Mouse (Mus musculus): ENCODE data around the gene Prss32.
"Not testable (repeated sequence)": the region's sequence is repeated elsewhere in the genome, so short reads cannot be mapped to it uniquely, and the experiment has no call there.

Prss32 gene

DNA sequence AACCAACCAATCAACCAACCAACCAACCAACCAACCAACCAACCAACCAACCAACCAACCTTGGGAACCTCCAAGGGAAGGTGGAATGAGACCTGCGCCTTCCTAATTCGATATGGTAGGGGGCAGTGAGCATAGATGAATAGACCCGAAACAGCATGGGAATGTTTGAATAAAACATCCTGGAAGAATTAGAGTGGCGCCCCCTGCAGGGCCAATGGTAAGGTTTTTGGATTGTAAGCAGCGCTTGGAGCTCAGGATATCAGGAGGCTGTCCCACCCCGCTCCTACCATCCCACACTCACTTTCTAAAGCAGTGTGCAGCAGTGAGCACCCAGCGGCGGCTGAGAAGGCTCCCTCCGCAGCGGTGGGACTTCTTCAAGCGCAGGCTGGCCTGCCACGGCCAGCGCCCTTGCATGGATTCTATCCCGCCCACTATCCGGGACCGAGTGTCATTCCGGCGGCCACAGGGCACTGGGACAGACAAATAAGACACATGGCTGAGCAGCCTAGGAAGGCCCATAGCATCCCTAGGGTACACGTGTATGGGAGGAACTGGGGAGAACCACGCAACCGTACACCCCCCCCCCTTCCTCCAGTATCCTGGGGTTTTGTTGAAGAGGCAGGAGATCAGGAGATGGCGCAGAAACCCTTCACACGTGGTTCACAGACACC lies 379 bp upstream of the Prss32 start:
- peak; percentile 23 for DNase-seq

DNA sequence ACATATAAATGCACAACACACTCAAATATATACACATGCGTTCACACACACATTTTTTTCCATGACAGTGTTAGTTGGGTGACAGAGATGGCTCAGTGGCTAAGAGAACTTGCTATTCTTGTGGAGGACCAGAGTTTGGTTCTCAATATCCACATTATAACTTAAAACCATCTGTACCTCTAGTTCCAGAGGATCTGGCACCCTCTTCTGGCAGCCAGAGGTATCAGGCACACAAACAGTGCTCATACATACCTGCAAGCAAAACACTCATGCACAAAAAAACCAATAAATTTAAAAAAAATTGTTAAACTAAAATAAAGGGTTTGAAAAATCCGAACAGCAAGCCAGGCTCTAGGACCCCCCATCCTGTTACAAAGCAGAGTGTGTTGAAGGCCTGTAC lies 6.4 kb downstream of the Prss32 start:
- DNase-seq: no peak

DNA sequence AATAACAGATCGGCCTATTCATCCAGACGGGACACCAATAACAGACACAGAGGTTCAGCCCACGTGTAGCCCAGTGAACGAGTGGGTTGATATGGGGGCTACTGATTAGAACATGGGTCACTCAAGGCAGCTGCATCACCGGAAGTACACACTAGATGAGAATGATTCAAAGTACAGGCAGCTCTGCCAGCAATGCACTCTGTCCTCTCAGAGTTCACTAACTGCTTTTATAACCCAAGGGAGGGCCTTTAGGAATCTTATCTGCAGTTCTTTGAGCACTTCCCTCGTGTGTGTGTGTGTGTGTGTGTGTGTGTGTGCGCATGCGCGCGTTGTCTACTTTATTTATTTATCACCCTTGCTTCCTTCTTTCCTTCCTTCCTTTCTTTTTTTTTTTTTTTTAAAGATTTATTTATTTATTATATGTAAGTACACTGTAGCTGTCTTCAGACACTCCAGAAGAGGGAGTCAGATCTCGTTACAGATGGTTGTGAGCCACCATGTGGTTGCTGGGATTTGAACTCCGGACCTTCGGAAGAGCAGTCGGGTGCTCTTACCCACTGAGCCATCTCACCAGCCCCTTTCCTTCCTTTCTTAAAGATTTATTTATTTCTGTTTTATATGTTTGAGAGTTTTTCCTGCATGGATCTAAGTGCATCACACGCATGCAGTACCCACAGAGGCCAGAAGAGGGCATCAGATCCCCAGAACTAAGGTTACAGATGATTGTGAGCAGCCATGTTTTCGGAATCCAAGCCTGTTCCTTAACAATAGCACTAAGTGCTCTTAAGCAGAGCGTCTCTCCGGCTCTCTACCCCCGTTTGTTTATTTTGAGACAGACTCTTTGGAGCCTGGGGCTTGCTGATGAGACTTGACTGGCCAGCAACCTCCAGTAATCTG lies 7.4 kb downstream of the Prss32 start:
- DNase-seq: peak; percentile 43

DNA sequence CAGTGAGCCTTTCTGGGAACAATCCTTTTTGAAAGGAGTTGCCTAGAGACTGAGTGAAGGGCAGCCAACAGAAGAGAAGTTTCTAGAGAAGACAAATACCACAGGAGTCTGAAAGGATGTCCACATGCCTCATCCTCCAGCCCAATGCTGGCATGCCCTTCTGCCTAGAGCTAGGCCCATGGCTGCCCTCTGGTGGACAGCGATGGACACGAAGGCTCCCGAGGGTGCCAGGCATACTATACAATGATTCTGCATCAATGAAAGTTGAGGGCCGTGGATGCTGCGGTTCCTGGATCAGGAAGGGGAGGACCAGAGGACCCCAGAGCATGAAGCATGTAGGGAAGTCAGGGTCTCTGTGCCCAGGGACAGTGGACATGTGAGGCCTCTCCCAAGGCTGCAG lies 9.6 kb downstream of the Prss32 start:
- DNase-seq: peak; percentile 16

DNA sequence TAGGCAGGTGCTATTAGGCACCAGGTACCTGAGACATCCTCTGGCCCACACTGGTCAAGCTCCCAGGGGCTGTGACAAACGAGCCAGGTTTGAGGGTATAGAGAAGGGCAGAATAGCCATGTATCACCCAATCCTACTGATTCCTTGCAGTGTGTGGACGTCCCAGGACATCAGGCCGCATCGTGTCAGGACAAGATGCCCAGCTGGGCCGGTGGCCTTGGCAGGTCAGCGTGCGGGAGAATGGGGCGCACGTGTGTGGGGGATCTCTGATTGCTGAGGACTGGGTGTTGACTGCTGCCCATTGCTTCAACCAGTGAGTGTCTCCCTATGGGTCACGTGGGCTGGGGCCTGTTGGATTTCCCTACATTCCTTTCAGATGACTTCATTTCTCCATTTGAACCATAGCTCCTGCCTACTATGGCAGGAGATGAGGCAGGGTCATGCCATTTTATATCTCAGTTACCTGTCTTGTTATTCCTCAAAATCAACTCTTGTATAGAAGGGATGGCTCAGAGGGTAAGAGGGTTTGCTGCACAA lies 10.6 kb downstream of the Prss32 start:
- no peak for DNase-seq

DNA sequence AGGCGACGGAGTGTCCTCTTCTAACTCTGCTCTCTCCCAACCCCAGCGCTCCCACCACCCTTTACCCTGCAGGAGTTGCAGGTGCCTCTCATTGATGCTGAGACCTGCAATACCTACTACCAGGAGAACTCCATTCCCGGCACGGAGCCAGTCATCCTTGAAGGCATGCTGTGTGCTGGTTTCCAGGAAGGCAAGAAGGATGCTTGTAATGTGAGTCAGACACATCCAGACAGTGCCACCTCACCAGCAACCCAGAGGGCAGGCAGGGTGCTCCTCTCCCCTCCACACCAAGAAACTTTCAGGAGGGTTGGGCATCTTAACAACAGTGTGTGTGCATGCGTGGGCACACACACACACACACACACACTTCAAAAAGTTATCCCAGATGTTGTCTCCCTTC lies 13.5 kb downstream of the Prss32 start:
- no peak for DNase-seq

DNA sequence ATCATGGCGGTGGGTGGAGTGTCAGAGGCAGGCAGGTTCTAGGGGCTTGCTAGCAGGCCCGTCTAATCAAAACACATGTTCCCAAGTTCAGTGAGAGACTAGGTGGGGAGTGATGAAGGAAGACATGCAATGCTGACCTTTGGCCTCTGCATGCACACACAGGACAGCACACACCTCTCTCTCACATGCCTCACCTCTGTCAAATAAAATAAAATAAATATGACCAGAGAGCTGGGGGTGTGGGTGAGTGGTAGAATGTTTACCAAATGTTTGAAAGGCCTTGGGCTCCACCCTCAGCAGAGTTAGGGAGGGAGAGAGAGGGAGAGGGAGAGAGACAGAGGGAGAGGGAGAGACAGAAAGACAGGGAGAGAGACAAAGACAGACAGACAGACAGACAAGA lies 14.3 kb downstream of the Prss32 start:
- DNase-seq: no peak

DNA sequence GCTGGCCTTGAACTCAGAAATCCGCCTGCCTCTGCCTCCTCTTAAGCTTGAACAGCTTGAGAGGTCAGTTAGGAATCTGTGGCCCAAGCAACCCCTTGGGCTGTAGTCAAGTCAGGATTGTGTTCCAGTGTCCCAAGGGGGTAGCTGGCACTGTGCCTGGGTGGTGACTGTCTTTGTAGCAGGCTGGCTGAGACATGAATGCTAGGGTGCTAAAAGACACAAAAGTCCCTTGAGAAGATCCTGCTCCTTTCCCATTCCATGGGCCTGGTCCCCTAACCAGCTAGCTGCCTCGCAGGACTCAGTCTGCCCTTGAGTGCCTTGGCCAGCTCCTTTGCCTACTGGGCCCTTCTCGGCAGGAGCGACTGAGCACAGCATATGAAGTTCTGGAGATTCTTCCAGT lies 19.3 kb downstream of the Prss32 start:
- DNase-seq: no peak

DNA sequence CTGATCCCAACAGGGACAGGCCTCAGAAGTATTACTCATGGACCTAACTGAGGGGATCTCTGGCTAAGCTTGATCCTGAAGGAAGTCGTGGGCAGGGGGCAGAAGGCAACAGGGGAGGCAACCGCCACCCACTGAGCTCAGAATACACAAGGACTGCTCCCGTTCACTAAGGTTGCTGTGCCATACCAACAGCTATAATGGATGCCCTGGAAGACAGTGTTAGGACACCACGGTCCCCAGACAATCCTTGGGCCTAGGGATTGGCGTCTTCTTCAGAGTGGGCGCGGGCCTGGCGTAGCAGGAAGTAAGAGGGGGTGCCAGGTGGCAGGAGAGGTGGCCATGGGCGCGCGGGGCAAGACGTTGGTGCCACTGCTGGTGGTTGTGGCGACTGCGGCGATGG lies 24.1 kb downstream of the Prss32 start, which contains the start of gene Prss21:
Gene Prss21 (plus strand): TSS at position 301 of the 400 bp plus-strand sequence.
- no peak for DNase-seq

DNA sequence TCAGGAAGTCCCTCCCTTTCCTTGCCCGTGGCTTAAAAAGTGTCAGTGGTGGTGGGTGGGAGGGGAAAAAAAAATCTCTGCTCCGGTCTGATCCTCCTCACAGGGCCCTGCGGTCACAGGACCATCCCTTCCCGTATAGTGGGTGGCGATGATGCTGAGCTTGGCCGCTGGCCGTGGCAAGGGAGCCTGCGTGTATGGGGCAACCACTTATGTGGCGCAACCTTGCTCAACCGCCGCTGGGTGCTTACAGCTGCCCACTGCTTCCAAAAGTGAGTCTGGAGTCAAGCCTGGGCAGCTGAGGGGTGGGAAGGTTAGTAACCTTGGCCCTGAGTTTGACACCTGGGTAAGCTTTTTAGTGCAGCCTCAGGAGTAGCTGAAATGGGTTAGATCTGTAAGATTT lies 24.9 kb downstream of the Prss32 start:
- DNase-seq: no peak

DNA sequence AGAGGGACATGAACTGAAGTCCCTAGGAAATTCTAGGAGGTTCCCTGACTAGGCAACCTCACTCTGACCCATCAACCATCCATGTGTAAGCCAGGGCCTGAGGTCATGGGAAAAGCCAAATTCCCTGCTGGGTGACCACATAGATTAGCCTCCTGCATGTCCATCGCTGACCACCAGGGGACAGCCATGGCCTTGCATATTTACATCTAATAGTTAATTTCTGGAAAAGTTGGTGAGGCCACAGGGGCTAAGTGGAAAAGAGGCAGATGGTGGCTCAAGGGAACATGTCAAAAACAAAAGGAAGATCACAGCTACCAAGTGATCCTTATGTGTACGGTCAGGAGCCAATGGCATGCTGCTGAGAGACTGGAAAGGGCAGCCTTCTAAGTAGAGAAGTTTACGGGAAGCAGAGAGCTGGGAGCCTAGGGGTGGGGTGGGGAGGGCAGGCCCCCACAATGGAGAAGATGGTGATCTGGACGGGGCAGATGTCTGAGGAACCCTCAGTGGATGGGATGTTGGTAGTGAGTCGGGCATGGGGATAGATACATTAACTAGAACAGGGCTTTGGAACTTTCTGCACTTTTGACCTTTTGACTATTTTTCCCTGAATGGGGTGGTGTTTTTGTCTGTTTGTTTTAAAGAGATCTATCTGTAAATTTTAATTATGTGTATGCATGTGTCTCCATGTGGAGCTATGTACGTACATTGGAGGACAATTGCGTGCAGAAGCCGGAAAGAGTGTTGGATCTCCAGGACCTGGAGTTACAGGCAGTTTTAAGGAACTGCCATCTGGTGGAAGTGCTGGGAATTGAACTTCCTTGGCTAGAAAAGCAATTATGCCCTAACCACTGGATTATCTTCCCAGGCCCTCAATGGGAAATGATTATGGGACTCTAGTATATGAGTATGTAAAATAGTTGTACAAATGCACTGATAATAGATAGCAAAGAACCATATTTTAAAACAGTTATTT lies 30.5 kb downstream of the Prss32 start:
- peak; percentile 34 for DNase-seq

DNA sequence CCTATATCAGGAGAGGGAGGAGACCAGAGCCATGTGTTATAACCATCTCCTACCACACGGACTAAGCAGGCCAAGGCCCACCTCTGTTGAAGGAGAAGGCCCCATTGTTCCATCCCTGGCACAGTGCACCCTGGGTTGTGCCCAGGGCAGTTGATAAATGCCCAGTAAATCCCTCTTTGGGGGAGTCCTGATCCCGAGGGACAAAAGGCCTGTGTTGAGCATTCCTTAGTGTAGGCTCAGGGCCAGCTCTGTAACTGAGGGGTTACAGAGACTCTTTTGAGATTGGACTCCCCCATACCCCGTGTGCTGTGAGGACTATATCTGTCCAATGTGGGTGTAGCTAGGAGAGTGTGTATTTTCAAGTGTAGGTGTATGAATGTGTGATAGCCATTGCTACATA lies 33.1 kb downstream of the Prss32 start:
- DNase-seq: peak; percentile 22

DNA sequence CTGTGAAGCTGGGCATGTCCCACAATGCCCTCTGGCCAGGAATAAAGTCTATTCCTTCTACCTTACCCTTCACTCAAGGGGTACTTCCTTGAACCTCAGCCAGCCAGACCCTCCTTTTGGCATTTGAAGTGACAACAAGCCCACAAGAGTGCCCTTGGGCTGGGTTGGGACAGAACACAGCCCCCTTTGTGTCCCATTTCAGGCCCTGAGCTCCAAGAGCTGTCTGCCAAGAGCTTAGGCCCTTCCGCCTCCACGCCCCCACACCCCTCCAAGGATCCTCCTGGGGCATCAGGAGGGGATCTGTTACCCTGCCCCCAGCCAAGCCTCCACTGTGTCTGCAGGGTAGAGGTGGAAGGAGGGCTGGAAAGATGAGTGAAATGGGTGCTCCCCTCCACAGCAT lies 33.5 kb downstream of the Prss32 start:
- DNase-seq: no peak

DNA sequence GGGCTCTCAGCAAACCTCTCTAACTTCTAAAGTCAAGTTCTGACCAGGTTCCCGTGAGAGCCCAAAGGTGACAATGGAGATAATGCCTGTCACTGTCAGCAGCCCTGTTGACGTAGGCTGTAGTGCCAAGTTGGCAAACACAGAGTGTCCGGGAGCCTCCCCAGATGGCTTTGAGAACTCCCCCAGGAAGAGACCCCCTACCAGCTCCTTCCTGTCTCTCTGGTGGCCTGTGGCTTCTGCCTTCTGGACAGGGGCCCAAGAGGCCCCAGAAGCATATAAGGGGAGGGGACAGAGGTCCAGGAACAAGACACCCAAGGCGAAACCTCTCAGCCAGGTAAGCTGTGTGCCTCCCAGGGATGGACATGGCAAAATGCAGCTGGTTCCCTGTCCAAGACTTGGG lies 36.9 kb downstream of the Prss32 start, which contains the start of the genes Dcpp1 and Dcpp2:
Gene Dcpp1 (plus strand): TSS at position 301 of the 400 bp plus-strand sequence.
Gene Dcpp2 (plus strand): TSS at position 305 of the 400 bp plus-strand sequence.
- DNase-seq: not testable (repeated sequence)

Data from cerebellum, adult 9-11 months (tissue).